Mouse (Mus musculus): Measurements from ENCODE around the gene Akap2.

Akap2 gene

DNA sequence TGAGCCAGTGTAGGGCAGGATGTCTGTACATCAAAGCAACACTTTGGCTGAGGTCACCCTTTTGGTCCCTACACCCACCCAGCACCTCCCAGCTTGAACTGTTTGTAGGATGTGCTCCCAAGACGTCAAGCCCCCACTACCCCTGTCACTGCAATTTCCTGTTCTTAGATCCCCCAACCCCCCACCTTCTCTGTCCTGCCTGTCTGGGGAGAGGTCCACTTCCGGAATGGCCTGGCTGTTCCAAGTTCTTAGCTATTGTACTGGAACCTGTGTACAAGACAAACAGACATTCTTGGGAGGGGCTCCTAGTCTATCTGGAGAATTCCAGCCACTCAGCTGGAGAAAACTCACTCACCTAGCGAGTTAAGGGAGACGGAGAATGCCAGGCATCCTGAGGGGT, 116.7 kb downstream of the Akap2 start:
- DNase-seq (ENCODE audit: low read depth): no peak

DNA sequence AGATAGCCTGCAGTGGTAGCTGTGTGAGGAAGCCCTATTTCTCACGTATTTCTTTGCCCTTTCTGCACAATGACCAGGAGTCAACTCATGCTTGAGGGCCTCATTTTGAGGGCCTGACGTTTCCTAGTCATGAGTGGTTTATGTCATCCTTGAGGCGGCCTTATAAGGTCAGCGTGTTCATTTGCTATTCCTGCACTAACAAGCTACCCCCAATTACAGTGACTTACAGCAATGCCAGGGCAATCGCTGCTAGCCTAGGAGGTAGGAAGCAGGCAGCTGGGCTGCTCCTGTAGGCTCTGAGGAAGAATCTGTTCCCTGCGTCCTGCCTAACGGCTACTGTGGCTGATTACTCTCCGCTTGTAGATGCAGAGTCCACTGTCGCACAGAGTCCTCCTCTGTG, 119.6 kb downstream of the Akap2 start:
- DNase-seq (ENCODE audit: low read depth): no peak

DNA sequence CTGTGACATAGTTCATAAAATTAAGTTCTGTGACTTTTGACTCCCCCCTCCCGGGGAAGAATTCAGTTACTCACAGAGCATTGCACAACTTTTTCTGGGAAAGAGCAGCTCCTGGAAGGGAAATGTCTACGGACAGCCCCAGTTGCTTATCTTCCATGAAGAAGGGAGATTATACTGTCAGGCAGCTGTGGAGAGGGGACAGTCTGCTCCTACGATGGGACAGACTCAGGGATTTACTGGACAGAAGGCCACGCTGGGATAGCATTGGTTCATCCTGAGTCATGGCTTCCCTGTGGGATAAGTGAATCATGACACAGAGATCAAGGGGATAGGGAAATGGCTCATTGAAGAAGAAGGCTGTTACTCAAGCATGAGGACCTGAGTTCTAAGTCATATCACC, 121.9 kb downstream of the Akap2 start:
- peak; percentile 89 for DNase-seq (ENCODE audit: low read depth)

DNA sequence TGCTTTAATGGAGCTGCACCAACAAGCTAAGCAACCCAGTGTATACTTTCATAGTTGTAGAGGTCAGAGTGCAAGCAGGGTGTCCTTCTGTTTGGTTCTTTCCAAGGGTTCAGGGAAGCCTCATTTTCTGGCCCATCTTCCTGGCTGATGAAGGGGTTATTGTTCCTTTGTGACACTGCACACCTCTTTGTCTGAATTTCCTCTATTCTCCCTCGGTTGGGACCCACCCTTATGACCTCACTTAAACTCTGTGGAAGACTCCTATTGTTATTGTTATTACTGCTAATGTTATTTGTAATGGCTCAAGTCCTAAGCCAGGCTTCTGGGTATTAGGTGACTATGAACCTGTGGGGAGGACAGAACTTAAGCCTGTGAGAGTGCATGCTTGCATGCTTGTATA, 124.5 kb downstream of the Akap2 start:
- no peak for DNase-seq (ENCODE audit: low read depth)

DNA sequence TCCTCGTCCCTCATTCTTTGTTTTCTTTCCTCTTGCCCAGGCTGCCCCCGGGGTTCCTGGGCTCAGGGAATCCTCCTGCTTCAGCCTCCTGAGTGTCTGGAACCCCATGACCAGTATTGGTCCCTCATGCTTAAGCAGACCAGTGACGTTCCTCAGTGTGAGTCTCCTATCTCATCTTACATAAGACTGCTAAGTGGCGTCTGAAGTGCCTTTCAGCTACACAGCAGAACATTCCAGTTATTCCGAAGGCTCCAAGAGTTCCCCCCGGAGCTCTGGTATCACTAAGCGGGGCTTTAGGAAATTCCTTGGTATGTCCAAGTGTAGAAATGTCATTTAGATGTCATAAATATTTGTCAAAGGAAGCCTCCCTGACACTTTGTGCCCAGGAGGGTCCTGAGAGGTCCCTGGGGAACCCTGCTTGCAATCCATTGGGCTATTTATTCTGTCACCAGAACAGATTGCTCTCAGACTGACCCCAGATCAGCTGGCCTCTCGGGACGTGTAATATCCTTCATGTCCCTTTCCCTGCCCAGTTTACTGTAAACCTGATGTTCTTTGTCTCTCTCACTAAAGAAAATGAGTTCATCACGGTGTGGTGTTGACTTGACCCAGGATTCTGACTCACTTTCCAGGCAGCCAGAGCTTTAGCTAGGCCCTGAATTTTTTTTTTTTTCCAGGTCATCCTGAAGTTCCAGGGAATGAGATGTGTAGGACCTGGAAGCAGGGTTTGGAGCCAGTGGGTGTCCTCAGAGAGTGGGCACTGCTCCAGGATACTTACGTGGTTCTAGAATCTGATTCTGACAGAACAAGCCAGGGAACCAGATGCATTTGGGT, 125.2 kb downstream of the Akap2 start:
- DNase-seq (ENCODE audit: low read depth): peak; percentile 67

DNA sequence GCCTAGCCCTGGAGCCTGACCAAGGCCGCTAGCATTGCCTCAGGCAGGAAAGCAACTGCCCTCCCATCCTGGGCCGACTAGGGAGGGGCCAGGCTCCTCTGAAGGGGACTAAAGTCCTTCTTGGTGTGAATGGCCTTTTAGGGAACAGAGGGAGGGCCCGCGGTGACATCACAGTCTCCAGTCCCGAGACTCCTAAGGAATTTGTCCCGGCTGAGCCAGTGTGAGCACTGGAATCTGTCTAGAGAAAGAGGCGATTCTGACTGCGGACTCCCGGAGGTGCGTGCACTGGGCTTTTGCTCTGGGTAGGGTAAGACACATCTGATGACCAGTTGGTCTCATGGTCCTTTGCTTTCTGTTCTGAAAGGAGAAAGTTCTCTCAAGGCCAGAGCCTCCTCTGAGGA, 127.6 kb downstream of the Akap2 start:
- DNase-seq (ENCODE audit: low read depth): peak; percentile 86

DNA sequence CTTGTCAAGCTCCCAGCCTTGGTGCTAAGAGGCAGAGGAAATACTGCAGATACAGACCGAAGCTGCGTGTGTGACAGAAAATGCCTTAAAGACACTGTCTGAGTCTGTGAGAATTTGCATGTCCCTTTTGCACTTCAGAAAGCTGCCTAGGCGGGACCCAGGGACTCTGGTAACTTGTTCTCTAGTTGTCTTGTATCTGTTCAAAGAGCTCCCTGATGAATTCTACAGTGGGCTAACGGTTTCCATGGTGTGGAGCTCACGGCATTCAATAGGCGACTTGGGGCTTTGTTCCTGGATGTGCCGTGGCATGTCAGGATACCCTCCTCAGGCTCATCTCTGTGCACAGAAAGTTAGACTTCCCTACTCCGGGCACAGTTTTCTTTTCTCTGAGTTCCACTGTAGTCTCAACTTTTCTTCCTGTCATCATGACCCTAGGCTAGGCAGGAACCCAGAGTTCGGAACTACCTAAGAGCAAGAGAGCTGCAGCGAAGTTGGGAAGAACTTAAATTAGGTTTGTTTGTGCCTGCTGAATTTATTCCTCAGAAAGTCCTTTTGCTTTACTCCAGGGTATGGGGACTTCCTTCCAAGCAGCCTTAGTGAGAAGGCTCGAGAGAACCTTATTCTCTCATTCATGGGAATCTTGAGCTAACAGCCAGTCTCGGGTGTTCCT, 128.2 kb downstream of the Akap2 start:
- no peak for DNase-seq (ENCODE audit: low read depth)

DNA sequence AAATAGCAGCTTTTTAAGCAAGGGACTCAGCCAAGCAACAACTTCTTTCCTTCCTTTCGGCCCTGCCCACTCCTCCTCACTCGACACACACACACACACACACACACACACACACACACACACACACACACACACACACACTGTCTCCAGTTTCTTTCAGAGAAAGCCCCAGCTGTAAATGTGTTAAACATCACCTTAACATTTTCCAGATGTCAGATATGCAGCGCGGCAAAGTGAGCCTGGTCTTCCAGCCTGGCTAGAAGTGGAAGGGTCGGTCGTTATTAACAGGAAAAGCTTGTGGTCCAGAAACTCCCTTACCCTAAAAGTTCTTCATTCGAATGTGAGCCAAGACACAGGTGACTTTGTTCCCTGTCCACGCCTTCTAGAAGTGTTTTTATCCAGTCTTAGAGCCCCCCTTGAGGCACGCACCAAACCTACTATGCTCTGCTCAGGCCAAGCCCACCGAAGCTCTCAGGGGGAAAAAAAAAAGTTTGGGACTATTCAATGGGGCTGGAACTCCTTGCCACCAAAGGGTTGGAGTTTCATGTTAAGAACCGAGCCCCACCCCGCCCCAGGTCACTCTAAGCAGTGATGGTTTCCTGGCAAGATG, 129.0 kb downstream of the Akap2 start:
- DNase-seq (ENCODE audit: low read depth): peak; percentile 78

DNA sequence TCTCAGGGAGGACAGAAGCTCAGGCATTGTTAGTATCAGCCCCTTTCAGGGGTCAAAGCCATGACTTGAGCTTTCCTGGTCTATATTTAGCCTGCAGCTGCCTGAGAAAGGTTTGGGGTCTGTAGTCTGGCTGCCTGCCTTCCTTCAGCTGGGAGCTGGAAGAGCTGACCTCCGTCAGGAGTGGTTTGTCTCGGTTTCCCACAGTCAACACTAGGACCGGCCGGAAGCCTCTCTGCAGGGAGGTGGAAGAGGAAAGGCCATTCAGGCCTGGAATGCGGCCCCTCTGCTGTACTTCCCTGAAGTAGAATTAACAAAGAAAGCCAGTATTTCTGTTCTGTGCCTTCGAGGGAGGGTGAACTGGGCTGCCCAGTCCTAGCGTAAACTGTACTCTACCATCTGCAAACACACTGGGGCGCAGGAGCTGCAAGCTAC, 129.6 kb downstream of the Akap2 start:
- peak; percentile 40 for DNase-seq (ENCODE audit: low read depth)

DNA sequence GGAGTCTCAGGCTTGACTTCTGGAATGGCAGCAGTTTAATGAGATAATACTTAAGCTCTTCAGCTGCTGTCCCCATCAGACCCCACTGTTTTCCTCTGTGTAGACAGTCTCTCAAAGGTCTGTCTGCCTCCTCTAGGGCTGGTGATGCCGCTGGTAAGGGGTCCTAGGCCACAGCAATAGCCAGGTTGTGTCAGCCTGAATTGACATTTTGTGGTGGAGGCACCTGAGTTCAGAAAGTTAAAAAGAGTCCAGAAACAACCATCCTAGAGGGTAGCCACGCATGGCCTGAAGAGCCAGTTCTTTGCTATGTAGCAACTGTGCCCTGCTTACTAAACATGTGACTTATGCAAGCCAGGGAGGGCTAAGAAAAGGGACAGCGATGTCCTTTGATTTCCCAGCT, 130.2 kb downstream of the Akap2 start:
- DNase-seq (ENCODE audit: low read depth): no peak

DNA sequence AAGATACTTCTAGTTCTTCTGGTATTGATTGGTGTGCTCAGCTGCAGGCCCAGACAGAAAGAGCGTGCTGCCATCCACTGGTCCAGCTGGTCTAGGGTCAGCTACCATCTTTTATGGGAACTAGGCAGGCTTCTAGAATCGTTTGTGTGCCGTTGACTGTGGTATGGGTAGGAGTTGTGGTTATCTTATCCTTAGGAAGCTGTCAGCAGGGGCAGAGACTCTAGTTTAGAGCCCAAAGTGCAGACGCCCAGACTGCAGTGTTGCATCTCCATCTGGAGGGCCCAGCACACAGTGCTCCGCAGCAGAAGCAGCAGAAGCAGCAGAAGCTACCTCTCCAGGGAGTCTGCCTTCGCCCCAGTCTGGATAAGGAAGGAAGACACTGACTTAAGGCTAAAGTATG, 132.0 kb downstream of the Akap2 start:
- DNase-seq (ENCODE audit: low read depth): no peak

DNA sequence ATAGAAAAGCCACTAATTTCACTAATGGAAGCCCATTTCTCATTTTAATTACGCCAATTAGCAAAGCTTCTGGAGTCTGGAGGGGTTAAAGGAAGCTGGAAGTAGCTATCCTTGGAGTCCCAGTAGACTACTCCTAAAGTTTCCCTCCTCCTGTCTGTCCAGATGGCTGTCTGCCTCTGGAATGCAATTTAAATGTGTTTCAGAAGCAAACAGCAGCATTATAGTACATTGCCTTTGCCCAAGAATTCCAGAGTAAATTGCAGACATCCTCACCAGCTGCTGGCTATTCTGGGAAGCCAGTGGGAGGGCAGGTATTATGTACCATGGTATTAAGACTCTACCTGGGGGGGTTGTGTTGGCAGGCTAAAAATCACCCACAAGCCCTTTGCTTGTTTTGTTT, 134.3 kb downstream of the Akap2 start:
- no peak for DNase-seq (ENCODE audit: low read depth)

DNA sequence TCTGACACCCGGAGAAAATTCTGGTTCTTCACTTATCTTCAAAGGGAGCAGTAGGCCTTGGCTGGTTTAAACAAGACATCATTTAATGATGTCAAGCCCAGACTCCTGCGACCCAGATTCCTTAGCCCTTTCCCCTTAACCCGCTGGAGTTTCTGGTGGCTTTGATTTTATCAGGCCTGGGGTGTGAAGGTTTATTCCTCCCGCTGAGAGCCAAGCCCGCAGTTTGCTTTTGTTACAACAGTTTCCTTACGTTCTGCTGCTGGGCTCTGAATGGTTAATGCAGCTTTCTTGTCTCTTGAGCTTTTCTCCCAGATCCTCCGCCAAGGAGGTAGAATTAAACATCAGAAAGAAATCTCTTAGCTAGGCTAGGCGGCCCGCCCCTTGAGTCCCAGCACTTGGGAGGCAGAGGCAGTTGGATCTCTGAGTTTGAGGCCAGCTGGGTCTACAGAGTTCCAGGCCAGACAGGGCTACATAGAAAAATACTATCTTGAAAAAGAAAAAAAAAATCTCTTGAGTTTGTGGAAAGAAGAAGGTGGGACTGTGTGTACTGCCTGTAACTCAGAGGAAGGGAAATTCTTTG, 135.1 kb downstream of the Akap2 start:
- DNase-seq (ENCODE audit: low read depth): no peak

DNA sequence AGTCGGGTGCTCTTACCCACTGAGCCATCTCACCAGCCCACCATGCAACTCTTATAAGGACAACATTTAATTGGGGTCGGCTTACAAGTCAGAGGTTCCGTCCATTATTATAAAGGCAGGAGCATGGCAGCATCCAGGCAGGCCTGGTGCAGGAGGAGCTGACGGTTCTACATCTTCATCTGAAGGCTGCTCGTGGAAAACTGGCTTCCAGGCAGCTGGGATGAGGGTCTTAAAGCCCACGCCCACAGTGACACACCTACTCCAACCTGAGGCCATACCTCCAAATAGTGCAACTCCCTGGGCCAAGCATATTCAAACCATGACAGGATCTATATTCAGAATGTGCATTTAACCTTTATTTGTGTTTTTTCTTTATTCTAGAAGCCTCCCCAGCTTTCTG, 136.7 kb downstream of the Akap2 start:
- DNase-seq (ENCODE audit: low read depth): no peak

DNA sequence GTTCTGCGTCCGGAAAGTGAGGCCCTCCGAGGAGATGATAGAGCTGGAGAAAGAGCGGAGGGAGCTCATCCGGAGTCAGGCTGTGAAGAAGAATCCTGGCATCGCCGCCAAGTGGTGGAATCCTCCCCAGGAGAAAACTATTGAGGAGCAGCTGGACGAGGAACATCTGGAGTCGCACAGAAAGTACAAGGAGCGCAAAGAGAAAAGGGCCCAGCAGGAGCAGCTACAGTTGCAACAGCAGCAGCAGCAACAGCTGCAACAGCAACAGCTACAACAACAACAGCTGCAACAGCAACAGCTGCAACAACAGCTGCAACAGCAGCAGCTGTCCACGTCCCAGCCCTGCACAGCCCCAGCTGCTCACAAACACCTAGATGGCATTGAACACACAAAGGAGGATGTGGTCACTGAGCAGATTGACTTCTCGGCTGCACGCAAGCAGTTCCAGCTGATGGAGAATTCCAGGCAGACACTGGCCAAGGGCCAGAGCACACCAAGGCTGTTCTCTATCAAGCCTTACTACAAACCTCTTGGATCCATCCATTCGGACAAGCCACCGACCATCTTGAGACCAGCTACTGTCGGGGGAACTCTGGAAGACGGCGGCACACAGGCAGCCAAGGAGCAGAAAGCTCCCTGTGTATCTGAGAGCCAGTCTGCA, 138.0 kb downstream of the Akap2 start:
- no peak for DNase-seq (ENCODE audit: low read depth)

DNA sequence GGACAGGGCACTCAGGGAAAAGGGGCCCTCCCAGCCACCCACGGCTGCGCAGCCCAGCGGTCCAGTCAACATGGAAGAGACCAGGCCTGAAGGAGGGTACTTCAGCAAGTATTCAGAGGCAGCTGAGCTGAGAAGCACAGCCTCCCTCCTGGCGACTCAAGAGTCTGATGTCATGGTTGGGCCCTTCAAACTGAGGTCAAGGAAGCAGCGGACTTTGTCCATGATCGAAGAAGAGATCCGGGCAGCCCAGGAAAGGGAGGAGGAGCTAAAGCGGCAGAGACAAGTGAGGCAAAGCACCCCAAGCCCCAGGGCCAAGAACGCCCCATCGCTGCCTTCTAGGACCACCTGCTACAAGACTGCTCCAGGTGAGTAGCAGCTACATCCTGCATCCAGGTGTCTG, 139.2 kb downstream of the Akap2 start:
- no peak for DNase-seq (ENCODE audit: low read depth)

DNA sequence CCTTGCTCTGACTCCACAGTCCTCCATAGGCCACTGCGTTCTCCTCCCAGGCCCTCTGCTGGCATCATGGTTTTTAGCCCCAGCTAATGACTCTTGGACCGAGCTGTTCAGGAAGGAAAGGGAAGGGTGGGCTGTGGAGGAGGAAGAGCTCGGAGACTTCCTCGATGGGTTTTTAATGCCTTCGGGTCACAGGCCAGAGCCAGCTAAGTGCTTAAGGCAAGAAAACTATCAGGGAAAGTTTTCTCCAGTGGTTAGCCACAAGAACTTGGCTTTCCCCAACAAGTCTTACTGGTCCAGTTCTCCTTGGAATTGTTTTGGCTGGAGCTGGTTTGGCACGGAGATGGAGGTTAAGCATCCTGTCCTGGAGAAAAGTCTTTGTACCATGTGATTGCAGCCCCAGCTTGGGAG, 142.8 kb downstream of the Akap2 start:
- DNase-seq (ENCODE audit: low read depth): peak; percentile 76

DNA sequence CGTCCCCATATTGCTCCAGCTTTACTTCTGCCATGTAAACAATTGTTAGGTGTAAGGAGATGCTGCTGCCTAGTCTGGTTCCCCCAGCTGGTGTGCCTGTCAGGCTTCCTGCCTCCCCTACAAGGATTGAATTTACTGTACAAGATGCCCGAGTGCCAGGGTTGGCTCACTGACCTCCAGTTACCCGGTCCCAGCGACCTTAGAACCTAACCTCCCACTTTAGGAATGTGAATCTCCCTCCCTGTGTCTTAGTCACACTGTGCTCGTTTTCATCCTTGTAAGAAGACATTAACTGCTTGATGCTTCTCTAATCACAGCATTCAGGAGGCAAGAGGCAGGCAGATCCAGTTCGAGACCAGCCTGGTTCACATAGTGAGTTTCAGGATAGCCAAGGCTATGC, 143.7 kb downstream of the Akap2 start:
- DNase-seq (ENCODE audit: low read depth): no peak

DNA sequence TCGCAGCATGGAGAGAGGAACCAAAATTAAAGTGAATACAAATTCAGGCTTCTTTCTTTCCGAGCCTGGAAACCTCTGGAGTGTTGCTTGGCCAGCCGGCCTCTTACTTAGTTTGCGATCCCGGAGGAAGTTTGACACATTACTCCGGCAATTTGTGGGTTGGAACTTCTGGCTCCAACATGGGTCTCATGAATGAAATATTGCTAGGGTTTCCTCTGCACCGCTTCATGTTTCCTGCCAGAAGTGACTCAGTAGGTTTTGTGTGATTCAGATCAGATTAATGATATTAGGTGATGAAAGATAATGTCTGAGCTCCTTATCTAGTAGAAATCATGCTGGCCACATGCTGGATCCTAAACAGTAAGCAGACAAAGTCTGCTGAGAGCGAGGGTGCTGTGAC, 144.4 kb downstream of the Akap2 start:
- DNase-seq (ENCODE audit: low read depth): peak; percentile 92

DNA sequence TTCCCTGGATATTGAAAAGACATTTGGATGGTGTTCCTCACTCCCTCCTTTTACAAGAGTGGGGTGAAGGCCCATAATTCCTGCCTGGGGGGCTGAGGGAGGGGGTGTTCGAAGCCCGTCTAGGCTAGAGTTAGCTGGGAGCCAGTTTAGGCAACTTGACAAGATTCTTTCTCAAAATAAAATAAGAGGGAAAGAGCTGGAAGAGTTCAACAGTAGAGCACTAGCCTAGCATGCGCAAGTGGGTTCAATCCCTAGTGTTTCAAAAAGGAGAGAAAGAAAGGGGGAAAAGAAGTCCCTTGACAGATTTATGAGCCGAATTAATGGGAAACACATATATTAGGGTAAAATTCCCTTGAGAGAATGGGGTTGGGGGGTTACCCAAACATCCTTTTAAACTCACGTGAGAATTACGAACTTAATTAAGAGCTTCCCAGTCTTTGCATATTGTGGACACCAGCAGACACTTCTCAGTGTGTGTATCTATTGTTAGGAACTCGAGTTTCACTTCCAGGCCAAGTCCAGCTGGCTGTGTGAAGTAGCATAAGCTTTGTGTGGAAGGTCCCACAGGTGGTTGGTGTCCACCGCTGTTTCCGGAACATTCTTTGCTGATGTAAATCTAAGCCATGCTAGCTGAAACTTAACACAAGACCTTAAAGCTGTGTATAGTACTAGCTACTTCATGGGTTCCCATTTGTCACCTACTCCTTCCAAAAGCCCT, 145.0 kb downstream of the Akap2 start:
- DNase-seq (ENCODE audit: low read depth): no peak

DNA sequence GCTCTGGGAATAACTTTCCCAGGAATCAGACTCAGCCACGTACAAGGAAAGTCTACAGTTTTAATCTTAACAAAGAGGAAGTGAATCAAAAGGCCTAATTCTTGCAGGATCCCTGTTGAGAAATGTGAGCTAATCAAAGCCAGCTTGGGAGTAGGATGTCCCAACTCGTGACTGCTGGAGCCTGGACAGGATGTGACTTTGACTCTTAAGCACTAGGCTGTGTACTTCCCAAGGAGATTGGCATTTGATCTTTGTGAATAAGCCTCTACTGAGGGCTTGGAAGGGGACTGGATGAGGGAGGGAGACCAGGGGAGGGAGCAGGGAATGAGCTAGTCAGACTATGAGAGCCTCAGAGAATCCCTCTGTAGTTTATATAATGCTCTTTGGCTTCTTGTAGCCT, 148.6 kb downstream of the Akap2 start:
- peak; percentile 83 for DNase-seq (ENCODE audit: low read depth)

DNA sequence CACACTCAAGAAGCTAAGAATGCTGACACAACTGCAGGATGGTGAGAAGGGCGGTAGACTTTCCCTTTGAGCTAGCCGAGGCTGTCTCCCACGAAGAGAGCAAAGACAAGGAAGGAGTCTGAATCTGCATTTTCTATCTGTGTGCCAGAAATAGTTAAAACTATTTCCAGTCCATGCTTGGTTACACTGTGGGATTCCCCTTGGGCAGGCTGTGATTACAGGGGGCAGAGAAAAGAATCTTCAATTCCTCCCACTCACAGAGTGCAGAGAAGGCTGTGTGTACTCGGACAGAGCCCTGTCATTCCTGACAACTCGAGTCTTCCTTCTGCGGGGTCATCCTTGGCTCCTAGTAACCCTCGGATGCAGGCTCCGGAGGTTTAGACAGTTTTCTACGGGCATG, 149.5 kb downstream of the Akap2 start:
- DNase-seq (ENCODE audit: low read depth): no peak

All from NIH3T3 (cell line).